Mouse (Mus musculus): Measurements from ENCODE around the gene Kctd15.

The Kctd15 gene

DNA sequence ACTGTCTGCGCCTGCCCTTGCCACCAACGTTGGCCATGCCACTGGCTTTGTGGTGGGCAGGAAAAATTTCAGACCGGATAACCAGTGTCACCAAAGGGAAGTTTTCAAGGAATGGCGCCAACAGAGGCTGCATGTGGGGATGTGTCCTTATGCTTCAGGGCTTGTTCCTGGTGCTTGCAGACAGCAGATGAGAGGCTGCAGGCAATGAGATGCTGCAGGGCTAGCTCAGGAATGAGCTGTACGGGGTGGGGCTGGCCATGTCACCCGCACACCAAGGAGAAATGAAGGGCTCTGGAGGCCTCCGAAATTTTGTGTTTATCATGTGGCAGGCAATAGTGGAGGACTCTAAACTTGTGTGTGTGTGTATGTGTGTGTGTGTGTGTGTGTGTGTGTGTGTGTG, 6.6 kb upstream of the Kctd15 start:
- no peak for DNase-seq (ENCODE audit: low read depth)

DNA sequence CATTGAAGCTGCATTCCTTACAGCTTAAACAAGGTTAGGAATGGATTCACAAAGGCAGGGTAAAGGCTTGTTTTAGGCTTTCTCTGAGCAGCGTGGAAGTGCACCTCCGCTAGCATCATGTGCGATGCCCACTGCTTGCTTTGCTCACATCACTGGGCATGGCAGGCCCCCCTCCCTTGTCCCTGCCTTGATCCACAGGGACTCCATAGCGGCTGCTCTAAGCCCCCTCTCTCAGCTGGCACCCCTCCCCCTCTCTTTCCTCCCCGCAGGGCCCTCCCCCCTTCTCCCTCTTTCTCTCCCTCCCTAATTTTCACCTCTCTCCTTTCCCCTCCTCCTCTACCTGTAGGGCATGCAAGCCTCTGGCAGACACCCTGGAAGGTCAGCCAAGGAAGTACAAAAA, 5.7 kb upstream of the Kctd15 start:
- DNase-seq (ENCODE audit: low read depth), result no peak

DNA sequence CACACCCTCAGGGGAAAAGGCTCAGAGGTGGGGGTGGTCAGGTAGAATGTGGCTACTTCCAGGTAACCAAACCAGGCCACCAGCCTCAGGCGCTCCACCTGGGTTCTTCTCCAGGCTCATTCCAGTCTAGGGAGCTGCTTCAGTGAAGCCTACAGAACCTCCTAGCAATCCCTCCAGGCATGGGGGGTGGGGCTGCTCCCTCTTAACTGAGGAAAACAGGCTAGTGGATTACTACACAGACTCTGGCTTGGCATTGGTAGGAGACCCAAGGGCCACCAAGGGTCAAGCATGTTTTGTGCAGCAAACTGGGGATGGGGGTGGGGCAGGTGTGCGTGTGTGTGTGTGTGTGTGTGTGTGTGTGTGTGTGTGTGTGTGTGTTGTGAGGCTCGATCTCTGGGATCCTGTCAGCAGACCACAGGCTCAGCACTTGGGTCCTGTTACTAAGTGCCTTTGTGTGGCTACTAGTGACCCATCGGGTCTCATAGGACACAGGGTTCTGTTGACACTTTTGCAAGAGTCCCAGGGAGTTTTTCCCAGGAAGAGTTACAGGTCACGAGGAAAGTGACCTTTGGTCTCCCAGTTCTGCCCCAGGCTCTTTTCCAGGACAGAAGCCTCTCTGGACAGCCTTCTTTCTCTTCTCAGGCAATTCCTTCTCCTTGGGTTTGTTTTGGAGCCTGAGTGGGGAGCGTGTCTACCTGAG, 3.0 kb upstream of the Kctd15 start:
- DNase-seq (ENCODE audit: low read depth), result no peak

DNA sequence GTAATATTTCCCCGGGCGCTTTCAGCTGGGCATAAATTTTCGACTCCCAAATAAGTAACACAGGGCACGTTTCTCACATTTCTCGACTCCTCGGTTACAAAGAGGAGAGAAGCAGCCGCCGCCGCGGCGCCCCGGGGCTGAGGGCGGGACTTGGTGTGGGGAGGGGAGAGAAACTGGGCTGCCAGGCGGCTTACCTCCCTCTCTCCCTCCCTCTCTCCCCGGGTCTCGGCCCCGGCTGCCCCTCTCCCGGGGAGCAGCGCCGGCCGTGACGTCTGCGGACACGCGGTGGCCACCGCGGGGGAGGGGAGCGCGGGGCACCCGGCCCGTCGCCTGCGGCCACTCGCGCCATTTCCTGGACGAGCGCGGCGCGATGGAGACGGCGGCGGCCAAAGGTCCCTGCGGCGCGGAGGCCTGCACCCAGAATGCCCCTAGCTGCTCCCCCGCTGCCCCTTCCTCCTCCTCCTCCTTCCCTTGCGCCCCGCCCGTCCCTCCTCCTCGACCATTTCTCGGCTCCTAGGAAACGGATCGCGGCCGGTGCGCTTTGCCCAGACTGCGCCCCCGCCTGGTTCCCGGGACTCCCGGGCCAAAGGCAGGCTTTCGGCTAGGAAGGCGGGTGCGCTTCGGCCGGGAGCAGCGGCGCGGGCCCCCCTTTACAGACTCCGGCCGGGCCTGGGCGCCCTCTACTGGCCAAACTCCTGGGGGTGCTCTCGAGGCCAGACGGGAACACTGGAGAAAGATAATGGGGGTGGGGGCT, 1.3 kb downstream of the Kctd15 start:
- DNase-seq (ENCODE audit: low read depth), result peak; percentile 58

DNA sequence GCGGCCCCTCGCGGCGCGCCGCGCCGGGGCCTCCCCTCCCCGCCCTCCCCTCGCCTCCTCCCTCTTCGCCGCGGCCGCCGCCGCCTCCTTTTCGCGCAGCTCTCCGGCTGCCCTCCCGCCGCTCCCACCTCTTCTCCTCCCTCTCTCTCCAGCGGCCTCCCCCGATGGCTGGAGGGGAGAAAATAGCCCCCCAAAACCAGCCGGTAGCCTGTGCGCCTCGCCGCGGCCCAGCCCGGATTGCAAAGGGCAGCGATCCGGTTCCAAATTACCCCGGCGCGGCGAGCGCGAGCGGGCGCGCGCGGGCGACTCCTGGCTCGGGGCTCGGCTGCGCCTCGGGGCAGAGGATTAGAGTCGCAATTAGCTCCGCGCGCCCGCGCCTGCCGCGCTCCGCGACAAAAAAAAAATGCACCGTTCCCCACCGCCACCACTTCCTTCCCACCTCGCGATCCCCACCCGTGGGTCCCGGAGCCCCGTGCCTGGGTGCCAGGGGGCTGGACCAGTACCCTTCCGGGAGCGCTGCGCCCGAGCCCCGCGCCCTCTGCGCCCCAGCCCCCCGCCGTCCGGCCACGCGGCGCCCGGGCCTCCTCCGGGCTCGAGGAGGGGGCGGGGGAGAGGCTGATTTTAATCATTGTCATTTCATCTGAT, 2.0 kb downstream of the Kctd15 start:
- no peak for DNase-seq (ENCODE audit: low read depth)

DNA sequence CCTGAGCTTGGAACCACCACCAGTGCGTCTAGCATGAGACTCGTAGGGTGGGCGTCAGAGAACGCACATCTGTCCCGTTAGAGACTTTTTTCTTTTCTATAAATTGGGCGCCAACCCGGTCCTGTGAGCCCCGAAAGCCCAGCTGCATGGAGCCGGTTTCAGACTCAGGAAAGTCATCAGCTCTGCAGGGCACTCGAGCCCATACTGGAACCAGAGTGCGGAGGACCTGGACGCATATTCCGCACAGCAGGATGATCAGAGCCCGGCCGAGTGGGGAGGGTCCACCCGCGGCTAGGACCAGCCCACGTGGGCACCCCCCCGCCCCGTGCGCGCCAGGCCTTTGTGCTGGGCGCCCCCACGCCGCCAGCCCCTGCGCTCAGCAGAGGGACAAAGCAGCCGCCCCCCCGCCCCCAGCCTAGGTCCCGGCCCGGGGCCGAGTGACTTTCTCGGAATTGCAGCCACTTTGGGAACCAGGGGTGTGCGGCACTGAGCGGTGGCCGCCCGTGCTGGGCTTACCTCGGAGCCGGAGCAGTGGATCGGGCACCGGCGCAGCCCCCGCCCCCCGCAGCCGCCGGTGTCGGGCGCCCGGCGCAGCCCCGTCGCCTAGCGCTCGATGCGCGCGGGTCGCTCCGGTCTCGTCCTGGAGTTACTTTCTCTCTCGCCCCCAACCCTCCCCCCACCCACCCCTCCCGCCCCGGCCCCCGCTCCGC, 2.6 kb downstream of the Kctd15 start:
- no peak for DNase-seq (ENCODE audit: low read depth)

DNA sequence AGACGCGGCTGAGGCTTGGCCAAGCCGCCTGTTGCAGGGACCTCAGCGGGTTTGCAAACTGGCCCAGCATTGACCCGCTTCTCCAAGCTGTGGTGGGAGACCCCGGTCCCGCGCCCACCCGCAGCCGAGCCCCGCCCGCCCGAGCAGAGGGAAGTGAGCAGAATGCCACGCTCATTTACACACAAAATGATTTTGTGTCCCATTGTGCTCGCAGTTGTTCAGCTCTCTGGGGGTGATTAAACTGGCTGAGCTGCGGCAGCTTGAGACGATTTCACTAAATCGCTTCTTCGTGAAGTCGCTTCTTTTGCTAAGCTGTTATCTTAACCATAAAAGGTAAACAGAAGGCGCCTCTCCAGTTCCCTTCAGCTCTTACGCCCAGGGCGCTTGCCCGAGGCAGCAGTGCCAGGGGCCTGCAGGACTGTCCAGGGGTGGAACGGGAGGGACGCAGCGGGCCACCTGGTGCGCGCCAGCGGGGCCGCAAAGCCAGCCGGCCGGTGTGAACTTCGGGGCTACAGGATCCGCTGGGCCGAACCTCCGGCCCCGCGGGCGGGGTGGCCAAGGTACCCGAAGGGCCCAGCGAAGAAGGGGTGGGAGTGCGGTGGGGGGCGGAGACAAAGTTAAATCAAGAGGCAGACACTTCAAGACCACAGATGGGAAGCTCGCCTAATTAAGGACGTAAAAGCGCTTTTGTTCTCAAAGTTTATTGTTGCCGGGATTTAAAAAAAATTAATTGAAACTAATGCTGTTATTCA, 3.6 kb downstream of the Kctd15 start:
- DNase-seq (ENCODE audit: low read depth), result no peak

DNA sequence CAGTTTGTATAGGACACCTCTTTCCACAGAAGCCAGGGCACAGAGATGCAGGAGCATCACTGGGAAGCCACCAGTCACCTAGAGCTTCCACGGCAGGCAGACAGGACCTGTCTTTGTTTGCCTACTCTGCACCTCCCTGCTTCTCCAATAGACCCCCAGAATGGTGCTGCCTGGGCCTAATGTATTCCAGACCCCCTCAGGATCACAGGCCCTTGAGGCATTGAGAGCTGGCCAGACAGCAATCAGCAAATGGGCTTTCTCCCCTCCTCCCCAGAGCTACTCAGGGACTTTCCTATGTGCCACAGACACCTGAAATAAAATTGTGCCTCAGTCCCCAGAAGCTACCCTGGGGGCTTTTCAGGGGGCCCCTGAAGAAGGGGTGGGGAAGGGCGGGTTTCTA, 5.2 kb downstream of the Kctd15 start:
- no peak for DNase-seq (ENCODE audit: low read depth)

DNA sequence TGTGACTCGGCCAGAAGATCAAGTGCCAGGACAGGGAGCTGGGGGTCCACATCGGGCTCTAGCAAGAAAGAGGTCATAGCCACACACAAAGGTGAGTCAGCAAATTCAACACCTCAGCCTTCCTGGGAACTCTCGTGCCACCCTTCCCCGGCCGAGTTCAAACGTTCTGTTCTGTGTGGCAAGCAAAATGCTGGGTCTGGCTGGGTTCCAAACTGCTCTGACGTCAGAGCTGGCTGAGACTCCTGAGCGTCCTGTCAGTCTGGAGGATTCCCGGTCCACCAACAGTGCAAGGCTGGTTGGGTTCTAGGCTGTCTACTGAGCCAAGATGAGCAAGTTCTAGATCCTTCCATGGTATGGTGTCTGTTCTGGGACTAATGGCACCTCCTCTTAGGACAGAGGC, 9.5 kb downstream of the Kctd15 start:
- no peak for DNase-seq (ENCODE audit: low read depth)

DNA sequence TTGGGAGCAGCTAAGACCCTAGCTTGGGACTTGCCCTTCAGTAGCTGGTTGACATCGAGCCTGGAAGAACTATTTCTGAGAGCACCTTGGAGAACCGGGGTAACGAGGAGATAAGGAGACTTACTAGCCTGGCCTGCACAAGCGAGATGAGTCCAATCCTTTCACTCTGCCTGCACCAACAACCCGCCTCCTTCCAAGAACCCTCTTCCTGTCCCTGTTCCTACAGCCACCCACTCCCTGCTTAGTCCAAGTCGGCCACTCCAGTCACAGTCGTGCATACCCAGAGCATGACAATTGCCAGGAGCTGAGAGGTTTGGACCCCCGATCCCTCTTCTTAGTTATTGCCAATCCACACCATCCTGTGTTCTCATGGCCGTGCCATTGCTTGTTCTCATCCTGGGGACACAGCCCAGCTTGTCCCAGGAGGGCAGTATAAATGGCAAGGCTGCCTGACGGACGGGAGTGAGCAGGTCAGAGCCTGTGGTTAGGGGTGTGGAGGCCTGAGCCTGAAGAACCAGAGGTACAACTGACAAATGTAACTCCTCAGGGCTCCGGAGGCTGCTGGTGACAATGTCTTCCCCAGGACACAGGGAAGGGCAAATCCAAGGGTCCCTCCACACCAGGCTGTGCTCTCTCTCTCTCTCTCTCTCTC, 10.3 kb downstream of the Kctd15 start:
- no peak for DNase-seq (ENCODE audit: low read depth)

DNA sequence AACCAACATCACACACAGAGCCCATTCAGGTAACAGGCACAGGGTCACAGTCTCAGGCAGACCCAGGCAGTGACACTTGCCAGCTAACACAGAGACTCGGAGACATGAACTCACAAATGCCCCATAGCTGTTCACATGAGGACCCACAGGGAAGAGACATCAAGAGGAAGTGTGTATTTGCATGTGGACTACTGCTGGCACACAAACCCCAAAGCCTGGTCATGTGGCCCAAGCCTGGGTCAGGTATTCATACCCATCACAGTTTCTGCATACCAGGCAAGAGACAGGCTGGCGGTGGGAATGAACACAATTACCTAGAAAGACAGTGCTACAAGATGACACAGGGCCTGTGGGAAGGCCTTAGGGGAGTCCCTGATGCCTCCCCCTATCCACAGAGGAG, 10.9 kb downstream of the Kctd15 start:
- DNase-seq (ENCODE audit: low read depth), result no peak

DNA sequence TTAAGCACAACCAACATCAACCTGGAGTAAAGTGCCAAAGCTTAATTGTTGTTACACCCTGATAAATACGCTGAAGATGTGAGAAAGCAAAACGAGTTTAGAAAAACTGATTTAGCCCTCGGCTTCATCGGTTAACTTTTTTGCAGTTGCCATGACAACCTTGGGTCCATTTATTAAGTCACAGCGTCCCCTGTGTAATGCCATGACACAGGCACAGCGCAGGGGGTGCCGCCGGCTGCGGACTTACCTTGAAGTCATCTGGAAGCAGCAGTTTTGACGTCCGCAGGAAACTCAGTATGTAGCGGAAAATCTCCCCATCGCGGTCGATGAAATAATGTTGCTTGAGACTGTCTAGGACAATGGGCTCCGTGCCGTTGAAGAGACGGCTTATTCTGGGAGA, 11.9 kb downstream of the Kctd15 start:
- DNase-seq (ENCODE audit: low read depth), result no peak

DNA sequence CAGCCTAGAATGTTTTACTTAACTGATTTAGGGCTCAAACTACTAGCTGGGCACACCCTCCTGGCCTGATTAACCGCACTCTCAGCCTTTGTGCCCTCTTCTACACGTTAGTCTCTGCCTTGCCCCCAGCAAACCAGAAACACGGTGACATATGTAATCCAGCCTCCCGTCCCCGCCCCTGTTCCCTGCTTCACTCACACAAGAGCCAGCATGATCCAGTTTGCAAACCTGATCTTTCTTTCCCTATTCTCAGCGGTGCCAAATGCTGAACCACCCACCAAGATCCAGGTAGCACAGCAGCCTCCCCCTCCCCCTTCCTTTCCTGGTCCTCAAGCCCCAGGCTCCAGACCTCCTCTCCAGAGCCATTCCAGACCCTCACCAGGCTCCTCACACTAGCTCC, 13.2 kb downstream of the Kctd15 start:
- DNase-seq (ENCODE audit: low read depth), result no peak

DNA sequence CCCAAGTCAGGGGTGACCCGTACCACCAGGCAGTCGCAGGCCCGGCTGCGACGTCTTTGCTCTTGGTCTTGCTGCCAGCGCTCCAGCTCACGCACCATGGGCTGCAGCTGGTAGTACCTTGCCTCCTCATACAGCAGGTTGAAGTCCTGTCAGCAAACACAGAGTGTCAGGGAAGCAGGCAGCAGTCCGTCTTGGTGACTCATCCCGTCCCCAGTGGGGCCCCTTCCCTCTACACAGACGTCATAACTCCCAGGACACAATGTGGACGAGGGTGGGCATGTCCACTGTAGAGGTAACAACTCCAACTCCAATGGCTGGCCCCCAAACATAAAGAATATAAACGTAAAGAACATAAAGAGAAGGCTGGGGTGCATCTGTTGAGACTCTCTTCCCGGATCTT, 14.6 kb downstream of the Kctd15 start:
- DNase-seq (ENCODE audit: low read depth), result no peak

DNA sequence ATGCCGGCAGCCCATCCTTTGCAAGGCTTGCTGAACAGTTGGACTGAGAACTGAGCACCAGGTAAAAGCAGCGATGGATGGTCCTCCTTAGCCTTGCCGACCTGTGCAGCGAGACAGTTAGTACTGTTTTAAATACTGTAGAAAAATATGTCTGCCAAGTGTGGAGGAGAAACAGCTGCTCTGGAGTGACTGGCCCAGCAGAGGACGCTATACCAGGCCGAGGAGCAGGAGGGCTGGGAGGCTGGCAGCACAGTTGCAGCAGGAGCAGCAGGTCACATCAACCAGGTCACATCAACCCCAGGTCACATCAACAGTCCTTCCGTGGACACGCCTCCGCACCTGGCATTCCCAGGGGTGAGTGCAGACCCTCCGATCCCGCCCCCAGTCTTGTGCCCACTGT, 16.7 kb downstream of the Kctd15 start:
- no peak for DNase-seq (ENCODE audit: low read depth)

DNA sequence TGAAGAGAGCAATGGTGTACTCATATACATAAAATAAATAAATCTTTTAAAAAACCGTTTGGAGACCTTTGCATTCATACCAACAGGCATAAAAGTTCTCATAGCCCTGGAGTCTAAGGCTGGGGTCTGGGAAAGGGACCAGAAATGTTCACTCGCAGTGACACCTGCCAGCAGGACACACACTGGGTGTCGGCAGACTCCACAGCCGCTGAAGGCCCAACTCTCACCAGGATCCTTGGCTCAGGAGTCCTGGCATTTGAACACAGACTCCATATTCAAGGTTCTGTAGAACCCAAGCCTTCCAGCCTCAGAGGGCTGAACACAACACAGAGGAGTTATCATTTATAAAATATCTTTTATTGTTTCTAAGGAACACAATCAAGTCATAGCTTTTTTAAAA, 19.9 kb downstream of the Kctd15 start:
- DNase-seq (ENCODE audit: low read depth), result no peak

DNA sequence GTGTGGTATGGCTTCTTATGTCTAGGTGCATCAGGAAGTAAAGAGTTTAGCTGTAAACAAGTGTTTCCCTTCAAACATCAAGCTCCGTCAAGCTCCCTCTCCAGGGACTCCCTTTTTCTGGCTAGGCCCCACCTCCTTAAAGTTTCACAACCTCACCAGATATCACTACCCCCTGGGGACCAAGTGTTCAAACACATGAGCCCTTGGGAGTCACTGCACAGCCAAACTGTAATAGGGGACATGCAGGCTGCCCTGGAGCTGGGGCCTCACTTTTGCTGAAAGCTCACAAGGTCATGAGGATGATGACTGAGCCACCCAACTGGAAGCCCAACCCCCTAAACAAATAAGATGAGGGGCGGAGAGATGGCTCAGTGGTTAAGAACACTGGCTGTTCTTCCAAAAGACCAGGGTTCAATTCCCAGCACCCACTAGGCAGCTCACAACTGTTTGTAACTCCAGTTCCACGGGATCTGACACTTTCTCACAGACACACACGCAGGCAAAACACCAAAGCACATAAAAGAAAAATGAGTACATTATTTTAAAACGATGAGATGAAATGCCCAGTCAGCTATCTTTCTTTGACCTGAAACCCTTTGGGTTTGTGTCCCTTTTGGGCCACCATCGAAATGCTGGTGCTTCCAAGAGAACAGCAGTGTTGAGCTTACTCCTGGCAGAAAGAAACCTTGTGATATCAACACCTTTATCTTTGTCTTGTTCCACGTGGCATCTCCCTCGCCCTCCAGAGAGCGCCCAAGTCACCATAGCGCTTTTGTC, 23.4 kb downstream of the Kctd15 start:
- DNase-seq (ENCODE audit: low read depth), result no peak

DNA sequence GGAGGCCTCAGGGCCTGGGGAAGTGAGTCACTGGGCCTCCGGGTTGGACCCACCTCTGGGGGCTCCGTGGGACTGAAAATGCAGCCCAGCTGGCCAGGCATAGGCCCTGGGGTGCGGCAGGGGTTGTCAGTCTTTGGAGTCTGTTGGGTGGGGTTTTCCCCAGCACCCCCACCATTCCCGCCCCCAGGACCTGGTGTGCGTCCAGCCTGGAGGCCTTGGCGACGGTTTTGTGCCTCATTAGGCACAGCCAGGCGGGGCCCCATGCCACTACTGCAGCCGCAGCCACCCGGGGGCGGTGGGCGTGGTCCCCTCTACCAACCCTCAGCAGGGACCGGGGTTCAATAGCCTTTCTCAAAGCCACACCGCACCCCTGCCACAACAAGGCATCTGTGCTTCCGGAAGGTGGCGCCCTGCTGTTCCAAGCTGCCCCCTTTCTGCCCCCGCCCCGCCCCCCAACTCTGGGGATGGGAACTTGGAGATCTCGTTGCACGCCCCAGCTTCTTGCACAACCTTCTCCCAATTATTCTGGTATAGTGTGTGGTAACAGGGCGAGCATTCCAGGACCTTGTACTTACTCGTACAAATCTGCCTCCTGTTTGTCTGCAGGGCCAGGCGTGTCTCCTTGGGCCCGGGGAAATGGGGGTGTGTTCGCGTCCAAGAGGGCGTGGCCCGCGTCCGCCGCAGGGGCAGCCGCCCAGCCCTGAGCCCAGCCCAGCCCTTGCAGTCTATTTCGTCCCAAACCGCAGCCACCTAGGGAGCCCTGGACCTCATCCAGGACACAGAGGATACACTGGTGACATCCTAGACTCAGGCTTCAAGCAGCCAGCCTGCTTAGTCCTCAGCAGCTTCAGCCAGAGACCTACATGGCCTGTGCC, 26.1 kb downstream of the Kctd15 start:
- DNase-seq (ENCODE audit: low read depth), result peak; percentile 60

DNA sequence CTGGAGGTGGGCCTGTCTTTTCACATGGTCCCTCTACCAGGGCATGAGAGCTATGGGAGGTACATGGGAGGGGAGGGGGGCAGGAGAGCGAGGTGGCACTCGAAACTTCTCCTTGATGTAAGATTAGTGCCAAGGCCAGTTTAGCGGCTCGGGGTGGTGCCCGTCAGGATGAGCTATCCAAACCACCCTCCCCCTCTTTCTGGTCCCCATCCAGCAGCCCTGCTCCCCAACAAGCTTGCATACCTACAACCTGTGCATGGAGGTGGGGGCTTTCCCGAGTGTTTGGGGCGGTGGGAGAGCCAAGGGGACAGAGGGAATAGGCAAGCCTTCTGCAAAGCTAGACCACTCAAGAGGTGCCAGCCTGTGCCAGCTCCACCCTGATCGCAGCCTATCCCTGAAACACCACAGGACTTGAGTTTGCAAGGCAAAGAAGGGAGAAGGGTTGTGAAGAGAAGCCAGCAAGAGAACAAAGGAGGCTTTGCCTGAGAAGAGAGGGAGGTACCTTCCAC, 26.8 kb downstream of the Kctd15 start:
- DNase-seq (ENCODE audit: low read depth), result no peak

DNA sequence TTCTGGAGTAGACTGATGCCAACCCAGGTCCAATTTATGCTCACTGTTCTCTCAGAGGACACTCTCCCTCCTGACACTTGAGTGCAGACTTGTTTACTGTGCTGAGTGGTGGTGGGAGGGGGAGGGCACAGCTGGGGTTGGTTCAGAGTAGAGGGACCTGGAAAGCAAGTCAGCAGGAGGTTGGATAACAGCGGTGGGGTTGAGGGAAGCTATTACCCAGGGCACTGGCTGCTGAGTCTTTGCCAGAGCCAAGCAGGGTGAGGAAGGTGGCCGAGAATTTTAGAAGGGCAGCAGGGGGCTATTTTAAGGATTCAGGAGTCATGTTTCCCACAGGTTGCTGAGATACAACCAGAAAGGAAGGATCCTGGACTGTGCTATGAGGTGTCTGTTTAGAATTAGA, 36.1 kb downstream of the Kctd15 start:
- no peak for DNase-seq (ENCODE audit: low read depth)
